Mouse (Mus musculus): ENCODE results near the gene Spo11.

Gene Spo11

GRCm38 (mm10) chr2:173026286-173026685 is 48.8 kb downstream of the Spo11 start:
- no peak for DNase-seq (ENCODE audit: low read depth, low spot score)
- Histone ChIP-seq H3K36me3 (ENCODE audit: control insufficient read depth, insufficient read depth, low read length, poor library complexity, severe bottlenecking) (peaks cover 9% of the 10 kb centered on the region), H3K27me3 (ENCODE audit: control insufficient read depth, insufficient read depth, low read length, poor library complexity, severe bottlenecking) (no peaks in the 10 kb centered on the region)

DNA sequence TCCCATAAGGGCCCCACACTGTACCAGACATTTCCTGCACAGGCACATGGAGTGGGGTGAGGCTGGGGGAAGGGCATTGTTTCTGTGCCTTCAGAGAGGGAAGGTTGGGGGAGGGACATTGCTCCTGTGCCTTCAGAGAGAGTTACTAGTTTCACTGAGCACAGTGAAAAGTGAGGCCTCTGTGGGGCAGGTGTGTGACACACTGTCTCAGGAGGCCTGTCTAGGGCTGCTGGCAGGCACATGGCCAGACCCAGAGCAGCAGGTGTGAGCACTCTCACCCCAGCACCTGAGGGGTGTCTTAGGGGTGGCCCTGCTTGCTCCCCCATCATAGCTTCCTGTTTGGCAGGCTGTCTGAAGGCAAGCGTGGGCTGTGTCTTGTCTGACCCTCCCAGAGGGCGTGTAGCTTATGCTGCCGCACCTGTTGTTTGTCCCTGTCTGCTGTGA is 49.2 kb downstream of the Spo11 start:
- Histone ChIP-seq H3K27me3 (ENCODE audit: control insufficient read depth, insufficient read depth, low read length, poor library complexity, severe bottlenecking) (no peaks in the 10 kb centered on the region), H3K36me3 (ENCODE audit: control insufficient read depth, insufficient read depth, low read length, poor library complexity, severe bottlenecking) (peaks cover 9% of the 10 kb centered on the region)
- DNase-seq (ENCODE audit: low read depth, low spot score): peak; percentile 87

DNA sequence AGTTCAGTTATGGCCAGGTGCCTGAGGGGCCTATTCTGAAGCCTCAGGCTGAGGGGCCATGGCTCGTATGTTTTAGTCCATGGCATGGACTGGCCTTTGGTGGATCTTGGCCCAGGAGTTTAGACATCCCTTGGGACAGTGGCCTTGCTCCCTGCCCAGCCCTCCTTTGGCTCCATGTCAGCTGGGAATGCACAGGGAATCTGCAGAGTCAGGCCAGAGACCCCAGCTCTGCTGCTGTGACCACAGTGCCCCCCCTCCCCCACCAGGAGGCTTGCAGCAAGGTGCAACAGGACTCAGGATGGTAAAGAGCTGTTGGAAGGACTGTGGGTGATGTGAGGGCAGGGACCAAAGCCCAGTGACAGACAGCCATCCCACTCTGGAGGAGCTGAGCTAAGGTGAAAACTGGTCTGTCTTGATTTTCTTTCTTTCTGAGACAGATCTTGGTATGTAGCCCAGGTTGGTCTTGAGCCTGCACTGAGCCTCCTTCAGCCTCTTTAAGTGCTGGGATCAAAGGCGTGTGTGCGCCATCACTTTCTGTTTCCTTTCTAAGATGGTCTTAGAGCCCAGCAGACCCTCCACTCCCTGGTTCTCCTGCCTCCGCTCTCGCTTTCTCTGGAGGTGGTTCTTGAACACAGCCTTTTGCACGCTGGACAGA is 49.8 kb downstream of the Spo11 start:
- DNase-seq (ENCODE audit: low read depth, low spot score): no peak
- Histone ChIP-seq H3K36me3 (ENCODE audit: control insufficient read depth, insufficient read depth, low read length, poor library complexity, severe bottlenecking) (peaks cover 9% of the 10 kb centered on the region), H3K27me3 (ENCODE audit: control insufficient read depth, insufficient read depth, low read length, poor library complexity, severe bottlenecking) (no peaks in the 10 kb centered on the region)

DNA sequence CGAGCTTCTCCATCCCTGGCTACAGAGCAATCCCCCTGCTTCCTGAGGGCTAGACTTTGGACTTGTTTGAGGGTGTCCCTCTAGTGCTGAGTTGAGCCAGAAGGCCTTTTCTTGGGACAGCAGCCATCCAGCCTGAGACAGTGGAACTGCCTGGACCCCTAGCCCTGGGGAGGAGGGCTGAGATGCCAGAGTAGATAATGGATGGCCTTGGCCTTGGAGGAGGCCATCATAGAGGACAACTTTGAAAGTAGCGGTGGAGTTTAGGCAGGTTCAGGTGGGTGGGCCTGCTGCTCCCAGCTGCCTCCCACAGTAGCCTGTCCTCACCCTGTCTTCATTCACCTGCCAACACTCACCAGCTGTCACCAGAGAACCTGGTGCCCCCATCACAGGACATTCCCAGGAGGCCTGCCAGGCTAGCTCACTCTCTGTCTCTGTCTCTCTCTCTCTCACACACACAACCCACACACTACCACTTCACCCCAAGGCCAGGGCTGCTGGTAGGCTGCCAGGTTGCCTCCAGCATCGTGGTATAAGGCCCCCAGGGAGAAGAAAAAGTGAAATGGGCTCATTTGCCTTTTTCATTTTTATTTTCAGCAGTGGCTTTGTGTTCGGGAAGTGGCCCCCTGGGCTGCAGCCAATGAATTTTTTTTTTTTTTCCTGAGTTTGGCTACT is 50.5 kb downstream of the Spo11 start:
- peak; percentile 72 for DNase-seq (ENCODE audit: low read depth, low spot score)
- Histone ChIP-seq H3K27me3 (ENCODE audit: control insufficient read depth, insufficient read depth, low read length, poor library complexity, severe bottlenecking) (no peaks in the 10 kb centered on the region), H3K36me3 (ENCODE audit: control insufficient read depth, insufficient read depth, low read length, poor library complexity, severe bottlenecking) (peaks cover 11% of the 10 kb centered on the region)

DNA sequence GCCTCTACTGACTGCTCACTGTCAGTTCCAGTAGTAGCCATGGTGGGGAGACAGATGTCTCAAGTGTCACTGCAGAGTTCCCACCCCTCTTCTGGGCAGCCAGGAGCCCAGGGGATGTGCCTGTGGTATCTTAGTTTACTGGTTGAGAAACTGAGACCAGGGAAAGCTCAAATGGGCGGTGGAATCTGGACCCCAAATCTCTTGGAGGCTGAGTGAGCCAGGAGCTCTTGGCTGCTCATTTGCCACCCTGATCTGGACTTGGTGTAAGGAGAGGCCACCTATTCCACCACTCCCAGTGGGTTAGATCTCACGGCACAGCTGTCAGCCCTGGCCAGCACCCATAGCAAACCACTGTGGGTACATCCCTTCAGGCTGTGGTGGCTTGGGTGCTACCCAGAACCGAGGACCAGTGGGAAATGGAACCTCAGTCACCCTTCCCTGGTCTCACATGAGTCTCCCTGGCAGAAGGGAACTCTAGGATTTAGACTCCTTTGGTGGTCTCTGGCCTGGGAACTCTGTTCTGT is 51.1 kb downstream of the Spo11 start:
- H3K36me3 ChIP-seq (ENCODE audit: control insufficient read depth, insufficient read depth, low read length, poor library complexity, severe bottlenecking): peaks cover 9% of the 10 kb centered on the region
- DNase-seq (ENCODE audit: low read depth, low spot score): no peak
- no peaks in the 10 kb centered on the region for H3K27me3 ChIP-seq (ENCODE audit: control insufficient read depth, insufficient read depth, low read length, poor library complexity, severe bottlenecking)

- DNase-seq (ENCODE audit: low read depth, low spot score): peak; percentile 5
- Histone ChIP-seq H3K36me3 (ENCODE audit: control insufficient read depth, insufficient read depth, low read length, poor library complexity, severe bottlenecking) (peaks cover 12% of the 10 kb centered on the region), H3K27me3 (ENCODE audit: control insufficient read depth, insufficient read depth, low read length, poor library complexity, severe bottlenecking) (no peaks in the 10 kb centered on the region)
These were observed 53.3 kb downstream of the Spo11 start for GRCm38 (mm10) chr2:173030591-173031338.

DNA sequence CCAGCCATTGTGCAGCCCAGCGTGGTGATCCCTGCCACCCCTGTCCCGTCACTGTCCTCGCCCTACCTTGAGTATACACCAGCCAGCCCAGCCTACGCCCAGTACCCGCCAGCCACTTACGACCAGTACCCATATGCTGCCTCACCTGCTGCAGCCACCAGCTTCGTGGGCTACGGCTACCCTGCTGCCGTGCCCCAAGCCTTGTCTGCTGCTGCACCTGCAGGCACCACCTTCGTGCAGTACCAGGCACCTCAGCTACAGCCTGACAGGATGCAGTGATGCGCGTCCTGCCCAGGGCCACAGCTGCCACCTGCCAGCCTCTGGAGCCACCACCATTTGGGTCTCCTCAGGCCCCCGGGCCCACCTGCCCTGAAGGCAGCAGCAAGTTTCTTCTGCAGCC is 56.0 kb downstream of the Spo11 start:
- peak; percentile 30 for DNase-seq (ENCODE audit: low read depth, low spot score)
- H3K27me3 ChIP-seq (ENCODE audit: control insufficient read depth, insufficient read depth, low read length, poor library complexity, severe bottlenecking): no peaks in the 10 kb centered on the region

GRCm38 (mm10) chr2:173034998-173035397 is 57.5 kb downstream of the Spo11 start:
- no peak for DNase-seq (ENCODE audit: low read depth, low spot score)
- no peaks in the 10 kb centered on the region for H3K27me3 ChIP-seq (ENCODE audit: control insufficient read depth, insufficient read depth, low read length, poor library complexity, severe bottlenecking)
- peaks cover 9% of the 10 kb centered on the region for H3K36me3 ChIP-seq (ENCODE audit: control insufficient read depth, insufficient read depth, low read length, poor library complexity, severe bottlenecking)

More for the DNA sequence above, 56.0 kb downstream of the Spo11 start:
- H3K36me3 ChIP-seq (ENCODE audit: control insufficient read depth, insufficient read depth, low read length, poor library complexity, severe bottlenecking): peaks cover 12% of the 10 kb centered on the region

DNA sequence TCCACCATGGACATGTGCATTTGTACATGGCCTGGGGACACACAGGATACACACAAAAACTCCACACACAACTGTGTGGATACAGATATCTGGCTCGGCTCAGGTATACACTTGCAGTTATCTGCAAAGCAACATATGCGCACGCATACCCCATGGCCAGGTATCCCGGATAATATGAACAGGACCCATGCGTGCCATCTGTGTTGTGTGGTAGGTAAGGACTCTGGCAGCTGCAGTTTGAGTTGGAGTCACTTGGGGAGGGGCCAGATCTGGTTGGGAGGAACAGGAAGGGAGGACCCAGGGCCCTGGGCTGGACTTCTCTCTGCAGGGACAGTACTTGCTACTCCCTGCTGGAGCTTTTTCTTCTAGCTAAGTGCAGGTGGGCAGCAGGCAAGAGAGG is 58.2 kb downstream of the Spo11 start:
- Histone ChIP-seq H3K27me3 (ENCODE audit: control insufficient read depth, insufficient read depth, low read length, poor library complexity, severe bottlenecking) (no peaks in the 10 kb centered on the region), H3K36me3 (ENCODE audit: control insufficient read depth, insufficient read depth, low read length, poor library complexity, severe bottlenecking) (peaks cover 9% of the 10 kb centered on the region)
- no peak for DNase-seq (ENCODE audit: low read depth, low spot score)

- no peak for DNase-seq (ENCODE audit: low read depth, low spot score)
- Histone ChIP-seq H3K36me3 (ENCODE audit: control insufficient read depth, insufficient read depth, low read length, poor library complexity, severe bottlenecking) (peaks cover 9% of the 10 kb centered on the region), H3K27me3 (ENCODE audit: control insufficient read depth, insufficient read depth, low read length, poor library complexity, severe bottlenecking) (no peaks in the 10 kb centered on the region)
These were observed 58.6 kb downstream of the Spo11 start for GRCm38 (mm10) chr2:173036055-173036454.

- Histone ChIP-seq H3K36me3 (ENCODE audit: control insufficient read depth, insufficient read depth, low read length, poor library complexity, severe bottlenecking) (peaks cover 9% of the 10 kb centered on the region), H3K27me3 (ENCODE audit: control insufficient read depth, insufficient read depth, low read length, poor library complexity, severe bottlenecking) (no peaks in the 10 kb centered on the region)
- DNase-seq (ENCODE audit: low read depth, low spot score): no peak
These were observed 59.1 kb downstream of the Spo11 start for GRCm38 (mm10) chr2:173036611-173037010.

- Histone ChIP-seq H3K36me3 (ENCODE audit: control insufficient read depth, insufficient read depth, low read length, poor library complexity, severe bottlenecking) (peaks cover 9% of the 10 kb centered on the region), H3K27me3 (ENCODE audit: control insufficient read depth, insufficient read depth, low read length, poor library complexity, severe bottlenecking) (no peaks in the 10 kb centered on the region)
- DNase-seq (ENCODE audit: low read depth, low spot score): no peak
These were observed 59.8 kb downstream of the Spo11 start for GRCm38 (mm10) chr2:173037347-173037746.

- H3K36me3 ChIP-seq (ENCODE audit: control insufficient read depth, insufficient read depth, low read length, poor library complexity, severe bottlenecking): peaks cover 7% of the 10 kb centered on the region
These were observed 60.5 kb downstream of the Spo11 start for GRCm38 (mm10) chr2:173037827-173038607.

DNA sequence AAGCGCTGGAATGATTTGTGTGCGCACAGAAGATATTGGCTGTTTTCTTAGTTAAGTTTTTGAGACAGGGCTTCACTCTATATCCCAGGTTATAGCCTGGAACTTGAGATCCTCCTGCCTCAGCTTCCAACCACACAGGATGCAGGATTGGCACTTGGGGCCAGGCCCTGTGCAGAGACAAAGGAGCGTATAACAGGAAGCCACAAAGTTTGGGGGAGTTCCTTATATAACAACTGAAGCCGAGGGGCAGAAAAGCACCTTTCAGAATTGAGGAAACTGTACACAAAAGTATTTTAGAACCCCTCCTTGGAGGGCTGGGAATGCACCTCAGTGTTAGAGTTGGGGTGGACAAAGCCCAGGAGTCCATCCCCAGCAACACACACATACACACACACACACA is 61.5 kb downstream of the Spo11 start:
- no peaks in the 10 kb centered on the region for H3K27me3 ChIP-seq (ENCODE audit: control insufficient read depth, insufficient read depth, low read length, poor library complexity, severe bottlenecking)
- DNase-seq (ENCODE audit: low read depth, low spot score): no peak
- peaks cover 4% of the 10 kb centered on the region for H3K36me3 ChIP-seq (ENCODE audit: control insufficient read depth, insufficient read depth, low read length, poor library complexity, severe bottlenecking)

More at GRCm38 (mm10) chr2:173037827-173038607, 60.5 kb downstream of the Spo11 start:
- H3K27me3 ChIP-seq (ENCODE audit: control insufficient read depth, insufficient read depth, low read length, poor library complexity, severe bottlenecking): no peaks in the 10 kb centered on the region
- DNase-seq (ENCODE audit: low read depth, low spot score): no peak
